Mouse (Mus musculus) stomach, embryonic 15.5 days (tissue): Measurements from ENCODE around the gene Myl6b. TPM values are rescaled to one million over a fixed set of nuclear protein-coding genes. Genes with fewer than 3 reads are reported as not detected.

Experiments used
- ATAC-seq: fragments of 200-750 bp; cut with Nextera tagmentation; 2 replicates; pipeline ENCODE4 v1.8.0; 2017; ENCODE audit warnings: low read depth, moderate number of reproducible peaks, moderate TSS enrichment; ENCODE audit not compliant: insufficient read depth, low FRiP score
- H3K27ac ChIP-seq: fragments of 300-500 bp; sonication (generic); 2 replicates; pipeline ENCODE4 v1.5.1; 2015; ENCODE audit warnings: mild to moderate bottlenecking, inconsistent platforms
- H3K27me3 ChIP-seq: fragments of 300-500 bp; sonication (generic); replicated peaks from 2 replicates; pipeline ENCODE4 v1.6.1; 2015; ENCODE audit warnings: inconsistent platforms
- H3K36me3 ChIP-seq: fragments of 300-500 bp; sonication (generic); 2 replicates; pipeline ENCODE4 v1.6.1; 2015; ENCODE audit warnings: inconsistent platforms
- H3K4me1 ChIP-seq: fragments of 300-500 bp; sonication (generic); 2 replicates; pipeline ENCODE4 v1.6.1; 2015; ENCODE audit warnings: inconsistent platforms
- H3K4me2 ChIP-seq: fragments of 300-500 bp; sonication (generic); 2 replicates; pipeline ENCODE4 v1.6.1; 2015; ENCODE audit warnings: mild to moderate bottlenecking, inconsistent platforms
- H3K4me3 ChIP-seq: fragments of 300-500 bp; sonication (generic); replicated peaks from 2 replicates; pipeline ENCODE4 v1.5.1; 2015; ENCODE audit warnings: inconsistent platforms
- H3K9ac ChIP-seq: fragments of 300-500 bp; sonication (generic); 2 replicates; pipeline ENCODE4 v1.6.1; 2015; ENCODE audit warnings: inconsistent platforms
- H3K9me3 ChIP-seq: fragments of 300-500 bp; sonication (generic); 2 replicates; pipeline ENCODE4 v1.6.1; 2016; ENCODE audit warnings: inconsistent platforms
- WGBS: fragments of 180-500 bp; shearing (Covaris S2); methylation state at CpG from one replicate; pipeline ENCODE4 v1.1.7; 2015; 5-methylcytosine and 5-hydroxymethylcytosine counted together
- polyA plus RNA-seq: library from polyadenylated mRNA; unstranded; fragments of >200 nt; fragmentation: Nextera tagmentation; extraction: Ambion mirVana; gene quantifications from 2 replicates; pipeline ENCODE4 v1.2.1, GENCODE M21; 2015

The Myl6b gene
- polyA plus RNA-seq, 1 experiment from 2014 or later: 3.0 TPM

GRCm38 (mm10) chr10:128535206-128535605, 36.7 kb upstream of the Myl6b start:
- Histone ChIP-seq H3K9me3 (no peaks in the 10 kb centered on the region), H3K4me1 (peaks cover 4% of the 10 kb centered on the region; the same call in 1 of the 2 replicates), H3K9ac (no peak overlapping the region), H3K27ac (no peak overlapping the region), H3K27me3 (no peaks in the 10 kb centered on the region), H3K4me2 (no peak overlapping the region), H3K4me3 (no peak overlapping the region), H3K36me3 (no peaks in the 10 kb centered on the region)
- ATAC-seq: no peak
- WGBS: 56% methylated on average over 2 of the region's 2 CpGs

GRCm38 (mm10) chr10:128526366-128527356, 28.2 kb upstream of the Myl6b start:
- no peak overlapping the region for H3K9ac ChIP-seq
- no peak for ATAC-seq
- H3K27ac ChIP-seq: peak overlapping the region; percentile 60
- no peaks in the 10 kb centered on the region for H3K9me3 ChIP-seq
- 31% methylated on average over 28 of the region's 28 CpGs for WGBS
- peak overlapping the region; percentile 98 for H3K4me2 ChIP-seq
- peak overlapping the region; percentile 92 for H3K4me3 ChIP-seq
- H3K4me1 ChIP-seq: peaks cover 10% of the 10 kb centered on the region; the same call in 1 of the 2 replicates
- no peaks in the 10 kb centered on the region; the same call in 1 of the 2 replicates for H3K36me3 ChIP-seq
- no peaks in the 10 kb centered on the region for H3K27me3 ChIP-seq

- peaks cover 4% of the 10 kb centered on the region; the same call in 1 of the 2 replicates for H3K36me3 ChIP-seq
- no peaks in the 10 kb centered on the region for H3K27me3 ChIP-seq
- ATAC-seq: peak; percentile 98
- H3K4me2 ChIP-seq: peak within 1 kb of the TSS; percentile 98
- peak within 1 kb of the TSS; percentile 95 for H3K9ac ChIP-seq
- WGBS: under 1% methylated on average over 37 of the region's 37 CpGs
- H3K4me3 ChIP-seq: peak within 1 kb of the TSS; percentile 92
- H3K27ac ChIP-seq: peak within 1 kb of the TSS; percentile 90
- no peaks in the 10 kb centered on the region for H3K9me3 ChIP-seq
- peaks cover 10% of the 10 kb centered on the region; the same call in 1 of the 2 replicates for H3K4me1 ChIP-seq
Observed at GRCm38 (mm10) chr10:128525671-128526308, 27.3 kb upstream of the Myl6b start, which contains the start of gene Esyt1. TSS of gene Esyt1 (minus strand) at chr10:128525871.

GRCm38 (mm10) chr10:128524732-128525662, 26.5 kb upstream of the Myl6b start:
- H3K9me3 ChIP-seq: no peaks in the 10 kb centered on the region
- ATAC-seq: peak; percentile 17
- H3K4me2 ChIP-seq: peak overlapping the region; percentile 98
- no peaks in the 10 kb centered on the region for H3K27me3 ChIP-seq
- peaks cover 10% of the 10 kb centered on the region; the same call in 1 of the 2 replicates for H3K36me3 ChIP-seq
- peak overlapping the region; percentile 92 for H3K4me3 ChIP-seq
- under 1% methylated on average over 58 of the region's 58 CpGs for WGBS
- peak overlapping the region; percentile 95 for H3K9ac ChIP-seq
- peaks cover 10% of the 10 kb centered on the region; the same call in 1 of the 2 replicates for H3K4me1 ChIP-seq
- peak overlapping the region; percentile 90 for H3K27ac ChIP-seq

- no peaks in the 10 kb centered on the region for H3K27me3 ChIP-seq
- 31% methylated on average over 11 of the region's 11 CpGs for WGBS
- peaks cover 11% of the 10 kb centered on the region; the same call in 1 of the 2 replicates for H3K36me3 ChIP-seq
- peak overlapping the region; percentile 92 for H3K4me3 ChIP-seq
- peak overlapping the region; percentile 90; the same call in 1 of the 2 replicates for H3K27ac ChIP-seq
- H3K9ac ChIP-seq: peak overlapping the region; percentile 95; the same call in 1 of the 2 replicates
- no peaks in the 10 kb centered on the region for H3K9me3 ChIP-seq
- ATAC-seq: no peak
- peak overlapping the region; percentile 98 for H3K4me2 ChIP-seq
- peaks cover 10% of the 10 kb centered on the region; the same call in 1 of the 2 replicates for H3K4me1 ChIP-seq
Observed at GRCm38 (mm10) chr10:128524111-128524731, 25.7 kb upstream of the Myl6b start.

- Histone ChIP-seq H3K36me3 (peaks cover 18% of the 10 kb centered on the region; the same call in 1 of the 2 replicates), H3K4me3 (no peak overlapping the region), H3K4me2 (no peak overlapping the region), H3K27me3 (no peaks in the 10 kb centered on the region), H3K9me3 (no peaks in the 10 kb centered on the region), H3K9ac (no peak overlapping the region), H3K27ac (no peak overlapping the region), H3K4me1 (peaks cover 10% of the 10 kb centered on the region; the same call in 1 of the 2 replicates)
- ATAC-seq: no peak
- 78% methylated on average over 6 of the region's 6 CpGs for WGBS
Observed at GRCm38 (mm10) chr10:128522351-128522750, 23.9 kb upstream of the Myl6b start.

- Histone ChIP-seq H3K9ac (no peak overlapping the region), H3K36me3 (peaks cover 19% of the 10 kb centered on the region; the same call in 1 of the 2 replicates), H3K9me3 (no peaks in the 10 kb centered on the region), H3K27ac (no peak overlapping the region), H3K27me3 (no peaks in the 10 kb centered on the region; the same call in 1 of the 2 replicates), H3K4me3 (no peak overlapping the region), H3K4me2 (no peak overlapping the region), H3K4me1 (peaks cover 10% of the 10 kb centered on the region; the same call in 1 of the 2 replicates)
- WGBS: 87% methylated on average over 16 of the region's 16 CpGs
- no peak for ATAC-seq
Observed at GRCm38 (mm10) chr10:128520591-128520990, 22.1 kb upstream of the Myl6b start.

- no peak overlapping the region for H3K4me3 ChIP-seq
- H3K4me1 ChIP-seq: peaks cover 1% of the 10 kb centered on the region; the same call in 1 of the 2 replicates
- H3K9me3 ChIP-seq: no peaks in the 10 kb centered on the region
- no peak overlapping the region for H3K27ac ChIP-seq
- no peak overlapping the region for H3K9ac ChIP-seq
- no peaks in the 10 kb centered on the region; the same call in 1 of the 2 replicates for H3K27me3 ChIP-seq
- WGBS: 77% methylated on average over 7 of the region's 7 CpGs
- no peak overlapping the region for H3K4me2 ChIP-seq
- ATAC-seq: no peak
- H3K36me3 ChIP-seq: peaks cover 26% of the 10 kb centered on the region; the same call in 1 of the 2 replicates
Observed at GRCm38 (mm10) chr10:128518833-128519232, 20.3 kb upstream of the Myl6b start.

- Histone ChIP-seq H3K4me1 (no peaks in the 10 kb centered on the region), H3K9ac (no peak overlapping the region), H3K9me3 (no peaks in the 10 kb centered on the region), H3K27ac (no peak overlapping the region), H3K36me3 (peaks cover 32% of the 10 kb centered on the region; the same call in 1 of the 2 replicates), H3K4me3 (no peak overlapping the region), H3K4me2 (no peak overlapping the region), H3K27me3 (no peaks in the 10 kb centered on the region; the same call in 1 of the 2 replicates)
- 36% methylated on average over 6 of the region's 6 CpGs for WGBS
- no peak for ATAC-seq
Observed at GRCm38 (mm10) chr10:128516677-128517076, 18.2 kb upstream of the Myl6b start.

GRCm38 (mm10) chr10:128516029-128516428, 17.5 kb upstream of the Myl6b start:
- no peaks in the 10 kb centered on the region for H3K9me3 ChIP-seq
- no peak overlapping the region for H3K9ac ChIP-seq
- no peak for ATAC-seq
- no peaks in the 10 kb centered on the region for H3K4me1 ChIP-seq
- no peak overlapping the region for H3K4me3 ChIP-seq
- H3K36me3 ChIP-seq: peaks cover 33% of the 10 kb centered on the region
- no peak overlapping the region for H3K27ac ChIP-seq
- peak overlapping the region; percentile 33 for H3K4me2 ChIP-seq
- 39% methylated on average over 20 of the region's 20 CpGs for WGBS
- H3K27me3 ChIP-seq: no peaks in the 10 kb centered on the region; the same call in 1 of the 2 replicates
